Mouse (Mus musculus) gastrocnemius, postnatal 25 days (tissue): ENCODE measurements at regions not wholly inside any gene's neighbourhood (a gene's known extent, or its start where the extent isn't known, plus 50 kb on each side); places are given as distances from the start of the nearest gene placed in this dataset.

Source experiments
- DNase-seq: peaks from one replicate; pipeline ENCODE4 v3.0.0; 2022

DNA sequence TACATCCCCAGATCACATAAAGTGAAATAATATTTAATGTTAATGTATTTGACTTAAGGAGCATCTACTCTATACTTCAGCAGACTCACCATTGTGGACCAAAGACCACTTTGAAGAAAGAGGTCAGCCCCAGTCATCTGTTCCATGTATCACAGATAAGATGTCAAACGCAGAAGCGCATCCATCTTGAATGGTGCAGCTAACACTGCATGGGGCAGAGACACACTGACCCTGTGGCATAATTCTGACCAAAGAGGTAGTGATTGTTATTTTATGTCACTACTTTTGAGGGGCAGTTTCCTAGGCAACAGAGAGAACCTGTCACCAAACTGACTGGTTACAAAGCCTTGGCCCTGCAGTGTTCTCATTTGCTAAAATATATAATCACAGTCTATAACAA lies 97.8 kb upstream of the Tmtc1 start:
- no peak for DNase-seq

DNA sequence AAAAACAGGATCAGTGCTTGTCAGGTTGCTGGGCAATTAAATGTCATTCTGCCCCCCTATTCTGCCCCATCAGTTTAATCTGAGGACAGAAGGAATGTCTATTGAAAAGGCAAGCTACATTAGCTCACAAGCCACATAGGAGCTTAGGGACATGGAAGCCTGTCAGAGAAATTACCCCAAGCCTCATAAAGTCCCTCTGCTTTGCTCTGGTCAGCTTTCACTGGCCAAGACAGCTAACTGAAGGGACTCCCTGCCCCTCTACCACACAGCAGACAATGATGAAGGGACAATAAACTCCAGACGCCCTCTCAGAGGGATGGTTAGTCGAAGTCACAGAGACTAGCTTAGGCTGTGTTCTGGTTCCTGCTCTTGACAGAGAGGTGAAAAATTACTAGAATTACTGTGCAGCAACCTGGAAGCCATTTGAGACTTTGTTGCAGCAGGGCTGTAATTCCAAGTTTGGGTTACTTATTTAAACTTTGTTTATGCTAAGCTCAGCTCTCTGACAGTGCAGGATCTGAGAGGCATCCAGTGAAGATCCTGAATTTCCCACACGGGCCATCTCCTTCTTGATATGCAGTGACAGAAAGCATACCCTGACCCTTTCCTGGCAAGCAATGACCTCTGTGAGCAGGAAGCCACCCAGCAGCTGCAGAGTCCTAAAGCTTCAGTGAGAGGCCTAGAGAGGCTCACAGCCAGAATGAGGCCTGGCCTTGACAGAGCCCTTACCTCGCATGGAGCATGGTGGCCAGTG lies 95.2 kb upstream of the Tmtc1 start:
- DNase-seq = no peak

DNA sequence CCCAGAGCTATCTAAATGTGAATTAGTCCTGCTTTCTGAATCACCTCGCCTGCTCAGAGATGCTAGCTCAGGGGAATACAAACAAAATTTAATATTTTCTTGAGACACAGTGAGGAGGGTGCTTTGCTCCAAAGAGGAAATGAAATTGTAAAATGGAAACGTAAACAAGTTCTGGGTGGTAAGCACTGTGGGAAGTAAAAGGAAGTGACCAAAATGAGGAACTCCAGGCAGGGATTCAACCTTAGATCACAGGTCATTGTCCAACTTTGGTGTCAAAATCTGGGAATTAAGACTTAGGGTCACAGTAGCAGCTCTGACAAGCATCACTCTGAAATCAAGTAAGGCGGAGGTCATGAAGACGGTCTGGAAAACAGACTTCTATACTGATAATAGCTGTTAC lies 90.2 kb upstream of the Tmtc1 start:
- no peak for DNase-seq

DNA sequence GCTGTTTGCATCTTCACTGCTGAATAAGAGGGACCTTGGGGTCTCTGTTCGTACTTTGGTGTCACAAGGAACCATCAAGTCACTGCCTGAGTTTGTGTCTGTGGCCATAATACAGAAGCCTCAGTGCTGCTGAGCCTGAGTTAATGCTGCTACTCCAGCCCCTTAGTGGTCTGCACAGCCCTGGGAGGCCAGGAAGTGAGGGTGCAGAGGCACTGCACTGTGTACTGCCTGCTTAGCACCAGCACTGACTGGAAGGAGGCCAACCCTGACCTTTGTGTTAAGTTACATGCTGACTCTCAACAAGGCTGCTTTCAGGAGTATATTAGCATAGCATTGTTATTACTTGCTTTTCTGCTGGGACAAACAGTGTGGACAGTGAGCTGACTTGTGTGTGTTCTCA lies 86.9 kb upstream of the Tmtc1 start:
- no peak for DNase-seq

DNA sequence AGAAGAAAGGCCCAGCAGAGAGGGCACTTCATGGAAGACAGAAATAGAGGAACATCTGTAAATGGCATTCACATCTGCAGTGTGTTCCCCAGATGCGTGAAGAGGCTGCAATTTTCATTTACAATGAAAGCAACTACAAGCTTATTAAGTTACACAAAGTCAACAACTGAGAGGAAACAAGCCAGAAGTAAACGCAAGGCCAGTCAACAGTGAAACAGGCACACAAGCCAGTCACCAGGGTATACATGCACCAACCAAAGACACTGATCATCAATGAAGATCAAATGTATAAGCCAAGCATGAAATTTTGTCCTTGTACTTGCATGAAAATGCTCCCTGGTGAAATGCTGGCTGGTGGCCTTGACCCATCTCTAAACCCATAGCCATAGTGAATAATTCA lies 84.4 kb upstream of the Tmtc1 start:
- no peak for DNase-seq

DNA sequence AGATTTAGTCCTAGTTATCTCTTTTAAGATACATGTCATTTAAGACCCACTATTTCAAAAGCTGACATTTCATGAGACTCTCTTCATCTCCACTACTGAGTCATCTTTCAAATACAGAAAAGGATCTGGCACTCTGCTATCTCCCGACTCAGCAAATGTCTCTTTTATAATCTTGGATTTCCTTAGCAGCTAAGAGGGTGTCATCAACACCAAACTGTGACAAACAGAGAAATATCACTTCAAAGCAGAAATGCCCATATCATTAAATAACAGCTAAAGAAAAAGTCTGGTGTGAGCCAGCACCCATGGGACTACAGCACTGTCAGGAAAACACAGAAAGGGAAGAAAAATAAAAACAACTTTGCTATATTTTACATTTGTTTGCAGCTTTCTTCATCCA lies 78.7 kb upstream of the Tmtc1 start:
- no peak for DNase-seq

DNA sequence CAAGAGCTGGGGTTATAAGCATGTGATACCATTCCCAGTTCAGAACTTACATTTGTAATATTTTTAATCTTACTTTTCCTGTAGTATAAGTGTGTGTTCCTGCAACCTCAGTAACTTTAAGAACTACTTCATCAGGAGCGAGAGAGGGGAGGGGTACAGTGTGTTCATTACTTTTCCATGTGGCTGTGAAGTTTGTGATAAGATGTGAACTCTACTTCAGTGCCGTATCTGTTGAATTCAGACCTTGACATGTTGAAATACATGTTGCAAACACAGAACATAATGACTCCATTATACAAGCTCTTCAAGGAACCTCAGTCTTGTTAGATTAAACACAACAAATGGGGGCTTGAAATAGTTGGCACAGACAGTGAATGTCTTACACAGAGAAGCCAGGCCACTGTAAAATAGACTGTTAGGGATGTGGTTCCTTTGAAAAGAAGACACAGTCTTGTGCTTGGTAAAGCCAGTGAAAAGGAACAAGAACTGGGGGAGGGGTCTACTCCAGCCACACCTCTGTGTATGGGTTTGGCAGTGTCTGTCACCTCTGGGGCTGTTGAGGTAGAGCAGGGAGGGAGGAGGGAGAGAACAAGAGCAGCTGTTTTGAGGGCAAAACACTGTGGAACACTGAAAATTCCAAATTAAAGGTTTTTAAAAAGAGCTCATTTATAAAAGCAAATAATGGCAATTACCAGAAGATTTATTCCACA lies 73.5 kb upstream of the Tmtc1 start:
- DNase-seq = no peak

DNA sequence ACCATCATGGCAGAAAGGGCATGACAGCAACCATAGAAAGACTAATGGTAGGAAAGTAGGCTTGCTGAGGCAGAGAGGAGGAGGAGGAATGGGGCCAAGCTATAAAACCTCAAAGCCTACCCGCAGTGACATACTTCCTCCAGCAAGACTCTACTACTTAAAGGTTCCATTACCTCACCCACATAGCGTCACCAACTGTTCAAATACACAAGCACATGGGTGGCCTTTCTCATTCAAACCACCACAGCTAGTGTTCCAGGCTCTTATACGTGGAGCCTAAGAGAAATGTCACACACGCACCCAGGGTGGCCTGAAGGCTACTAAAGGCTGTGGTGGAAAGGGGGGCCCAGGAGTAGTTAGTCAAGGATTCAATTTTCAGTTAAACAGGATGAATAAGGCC lies 72.5 kb upstream of the Tmtc1 start:
- DNase-seq = no peak

DNA sequence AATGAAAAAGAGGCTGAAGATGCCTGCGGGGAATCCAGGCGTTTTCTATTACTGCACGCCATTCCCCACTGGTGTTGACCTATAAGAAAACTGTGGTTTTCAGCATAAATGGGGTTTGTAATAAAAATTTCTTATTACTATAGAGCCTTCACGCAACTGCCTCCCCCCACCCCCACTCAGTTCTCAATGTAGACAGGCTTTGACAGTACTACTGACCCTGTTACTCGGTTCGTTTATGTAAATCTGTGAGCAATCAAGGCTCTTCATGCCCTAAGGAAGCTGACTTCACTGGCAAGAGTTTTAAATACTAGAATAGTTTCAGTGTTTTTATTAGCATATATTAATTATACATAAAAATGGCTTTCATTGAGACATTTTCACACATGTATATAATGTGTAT lies 70.9 kb upstream of the Tmtc1 start:
- no peak for DNase-seq

DNA sequence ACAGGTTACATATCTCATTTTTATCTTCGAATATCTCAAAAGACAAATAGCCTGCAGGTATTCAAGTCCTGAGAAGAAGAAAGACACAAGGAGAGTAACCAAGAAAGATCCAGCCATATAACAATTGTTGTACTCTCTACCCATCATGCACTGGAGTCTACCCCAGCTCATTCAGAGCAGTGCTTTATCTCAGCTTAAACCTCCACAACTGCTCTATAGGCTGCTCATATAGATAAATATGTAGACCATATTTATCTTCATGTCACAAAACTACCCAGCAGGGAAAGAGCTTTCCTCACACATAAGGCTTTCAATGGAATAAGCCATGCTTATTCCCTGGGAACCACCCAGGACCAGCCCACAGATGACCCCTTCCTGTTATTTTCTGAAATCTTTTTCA lies 70.5 kb upstream of the Tmtc1 start:
- DNase-seq = no peak

DNA sequence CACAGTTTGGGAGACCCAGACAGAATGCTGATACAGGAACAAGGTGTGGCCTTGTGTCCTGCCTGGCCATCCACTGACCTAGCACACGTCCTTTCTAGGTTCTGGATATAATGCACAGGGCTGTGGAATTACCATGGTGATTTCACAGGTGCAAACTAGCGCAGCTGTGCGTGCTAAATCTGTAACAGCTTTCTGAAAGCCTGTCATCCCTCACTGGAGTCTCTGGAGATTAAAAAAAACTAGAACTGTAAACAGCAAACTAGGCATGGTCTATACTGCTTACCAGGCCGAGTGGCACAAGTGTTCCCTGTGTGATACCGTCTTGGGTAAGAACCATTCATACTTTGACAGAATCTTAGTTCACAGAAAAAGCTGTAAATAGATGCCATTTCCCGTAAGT lies 69.9 kb upstream of the Tmtc1 start:
- no peak for DNase-seq

DNA sequence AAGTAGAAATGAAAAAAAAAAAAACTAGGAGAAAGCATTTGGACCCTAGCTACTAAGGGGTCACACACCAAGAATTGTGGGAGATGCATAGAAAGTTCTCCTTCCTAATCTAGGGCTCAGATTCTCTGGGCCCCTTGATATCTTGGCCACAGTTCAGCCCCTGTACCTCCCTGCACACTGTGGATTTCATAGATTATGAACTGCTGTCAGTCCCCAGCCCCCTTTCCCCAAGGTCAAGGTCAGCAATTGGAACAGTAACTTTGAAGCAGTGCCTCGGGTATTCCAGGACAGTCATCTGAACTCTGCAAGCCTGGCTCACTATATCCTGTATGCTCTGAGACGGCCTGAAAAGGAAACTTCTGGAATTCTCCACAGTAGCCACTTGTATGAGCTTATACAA lies 68.9 kb upstream of the Tmtc1 start:
- DNase-seq = no peak

DNA sequence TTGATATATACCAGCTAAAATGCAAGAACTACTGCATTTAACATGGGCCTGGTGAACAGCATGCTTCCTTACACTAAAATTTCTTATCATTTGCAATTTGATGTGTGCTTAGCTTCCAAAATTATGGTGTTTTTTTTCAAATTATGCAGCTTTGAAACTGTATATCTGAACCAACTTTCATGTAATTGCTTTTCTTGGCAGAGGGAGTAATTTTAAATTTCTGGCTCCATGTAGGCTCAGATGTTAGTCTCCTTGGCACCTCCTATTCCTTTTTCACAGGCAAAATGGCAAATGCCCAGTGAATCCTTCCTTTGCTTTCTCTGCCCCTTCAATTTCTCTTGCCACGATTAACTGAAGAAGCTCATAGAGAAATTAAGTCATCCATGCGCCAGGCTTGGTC lies 61.1 kb upstream of the Tmtc1 start:
- no peak for DNase-seq

DNA sequence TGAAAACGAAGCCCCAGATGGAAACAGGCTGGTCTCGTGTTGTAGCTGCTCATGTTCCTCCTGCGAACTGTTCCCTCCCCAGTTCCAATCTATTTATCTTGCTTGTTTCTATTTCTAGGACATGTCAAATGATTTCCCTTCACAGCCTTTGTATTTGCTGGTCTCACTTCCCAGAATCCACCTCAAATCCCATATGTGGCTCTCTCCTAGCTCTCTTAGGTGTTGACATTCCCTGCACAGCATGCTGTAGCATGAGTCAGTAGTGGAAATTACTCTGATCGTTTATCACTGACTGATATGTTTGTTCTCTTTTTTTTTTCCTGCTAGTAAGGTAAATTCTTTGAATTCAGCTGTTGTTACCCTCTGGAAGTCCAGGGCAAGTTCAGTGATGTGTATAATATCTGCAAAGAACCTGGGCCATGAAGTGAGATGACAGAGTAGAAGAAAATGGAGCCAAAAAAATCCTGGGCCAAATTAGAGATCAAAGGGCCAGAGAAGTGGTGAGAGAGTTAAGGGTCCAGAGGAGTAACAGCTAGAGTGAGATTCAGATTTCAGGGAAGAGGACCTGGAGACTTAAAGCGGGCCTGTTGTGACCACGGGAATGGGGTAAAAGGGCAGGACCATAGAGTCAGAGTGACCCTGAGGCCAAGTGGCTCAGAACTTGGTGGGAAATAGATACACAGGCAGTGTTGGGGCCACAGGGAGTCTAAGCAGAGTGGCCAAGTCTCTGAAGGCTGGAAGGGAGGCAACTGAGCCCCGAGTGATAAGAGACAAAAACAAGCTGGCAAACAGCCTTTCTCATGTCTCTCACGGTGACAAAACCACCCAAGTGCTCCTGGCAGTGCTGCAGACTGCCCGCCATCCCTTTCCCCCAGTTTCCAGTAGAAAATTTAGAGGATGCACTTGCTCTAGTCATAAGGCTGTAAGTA lies 56.3 kb upstream of the Tmtc1 start:
- DNase-seq = no peak
